Mouse (Mus musculus) heart, postnatal 0 days (tissue): ENCODE measurements around the gene Cd151.

Experiments
- CTCF ChIP-seq: IDR thresholded peaks from 2 replicates; pipeline ENCODE4 v1.5.1; 2016; ENCODE audit warnings: antibody characterized with exemption, control low read depth, low read depth
- EP300 ChIP-seq: IDR thresholded peaks from 2 replicates; pipeline ENCODE4 v1.6.1; 2016; ENCODE audit warnings: antibody characterized with exemption, low read depth

- TF ChIP-seq CTCF (no peak), EP300 (no peak)
Measured at GRCm38 (mm10) chr7:141423811-141424210, 43.4 kb upstream of the Cd151 start.
